Mouse (Mus musculus): Measurements from ENCODE around the gene Pdss2. TPM values are rescaled to one million over a fixed set of nuclear protein-coding genes. Genes with fewer than 3 reads are reported as not detected.
A peak's percentile ranks its signal among the peaks of the same experiment; 100 is the strongest.

Gene Pdss2
- polyA plus RNA-seq, 1 experiment from 2014 or later = 16.8 TPM

GRCm38 (mm10) chr10:43368611-43369010, 147.3 kb downstream of the Pdss2 start:
- ATAC-seq = no peak
- 96% methylated on average over 5 of the region's 5 CpGs for WGBS

GRCm38 (mm10) chr10:43372315-43372714, 151.0 kb downstream of the Pdss2 start:
- no peak overlapping the region for H3K4me2 ChIP-seq (ENCODE audit: low read length)
- H3K36me3 ChIP-seq (ENCODE audit: control insufficient read depth, insufficient read depth, low read length) = no peaks in the 10 kb centered on the region
- H3K27ac ChIP-seq (ENCODE audit: low read length) = no peak overlapping the region
- H3K27me3 ChIP-seq (ENCODE audit: control insufficient read depth, insufficient read depth, low read depth, low read length) = no peaks in the 10 kb centered on the region
- 0 out of 2 replicates have a peak, but pooled peaks cover 2% of the 10 kb centered on the region for H3K4me1 ChIP-seq (ENCODE audit: control insufficient read depth, insufficient read depth, low read length)
- 56% methylated on average over 7 of the region's 7 CpGs for WGBS
- H3K9ac ChIP-seq (ENCODE audit: low read depth, low read length) = 0 out of 2 replicates have a peak overlapping the region, but pooled peaks have one; percentile 30
- no peak for ATAC-seq
- H3K4me3 ChIP-seq (ENCODE audit: low read depth, low read length) = no peak overlapping the region
- H3K9me3 ChIP-seq (replicated peaks; ENCODE audit: control insufficient read depth, low read length, poor library complexity, severe bottlenecking) = no peaks in the 10 kb centered on the region

More at GRCm38 (mm10) chr10:43368611-43369010, 147.3 kb downstream of the Pdss2 start:
- H3K27ac ChIP-seq (ENCODE audit: low read length) = no peak overlapping the region
- no peaks in the 10 kb centered on the region for H3K9me3 ChIP-seq (replicated peaks; ENCODE audit: control insufficient read depth, low read length, poor library complexity, severe bottlenecking)
- H3K27me3 ChIP-seq (ENCODE audit: control insufficient read depth, insufficient read depth, low read depth, low read length) = no peaks in the 10 kb centered on the region
- no peaks in the 10 kb centered on the region for H3K36me3 ChIP-seq (ENCODE audit: control insufficient read depth, insufficient read depth, low read length)
- H3K4me2 ChIP-seq (ENCODE audit: low read length) = no peak overlapping the region
- no peak overlapping the region for H3K9ac ChIP-seq (ENCODE audit: low read depth, low read length)
- H3K4me1 ChIP-seq (ENCODE audit: control insufficient read depth, insufficient read depth, low read length) = peaks cover 7% of the 10 kb centered on the region; the same call in 1 of the 2 replicates
- H3K4me3 ChIP-seq (ENCODE audit: low read depth, low read length) = no peak overlapping the region

- Histone ChIP-seq H3K4me3 (ENCODE audit: low read depth, low read length) (no peak overlapping the region), H3K9me3 (replicated peaks; ENCODE audit: control insufficient read depth, low read length, poor library complexity, severe bottlenecking) (no peaks in the 10 kb centered on the region), H3K27me3 (ENCODE audit: control insufficient read depth, insufficient read depth, low read depth, low read length) (no peaks in the 10 kb centered on the region), H3K36me3 (ENCODE audit: control insufficient read depth, insufficient read depth, low read length) (no peaks in the 10 kb centered on the region), H3K9ac (ENCODE audit: low read depth, low read length) (no peak overlapping the region), H3K27ac (ENCODE audit: low read length) (no peak overlapping the region), H3K4me2 (ENCODE audit: low read length) (no peak overlapping the region), H3K4me1 (ENCODE audit: control insufficient read depth, insufficient read depth, low read length) (0 out of 2 replicates have a peak, but pooled peaks cover 2% of the 10 kb centered on the region)
- ATAC-seq = no peak
- WGBS = 93% methylated on average over 9 of the region's 9 CpGs
Observed at GRCm38 (mm10) chr10:43373035-43373434, 151.7 kb downstream of the Pdss2 start.

GRCm38 (mm10) chr10:43373666-43374065, 152.4 kb downstream of the Pdss2 start:
- 90% methylated on average over 12 of the region's 12 CpGs for WGBS
- no peak overlapping the region for H3K4me2 ChIP-seq (ENCODE audit: low read length)
- ATAC-seq = no peak

GRCm38 (mm10) chr10:43375286-43375685, 154.0 kb downstream of the Pdss2 start:
- Histone ChIP-seq H3K36me3 (ENCODE audit: control insufficient read depth, insufficient read depth, low read length) (no peaks in the 10 kb centered on the region), H3K27me3 (ENCODE audit: control insufficient read depth, insufficient read depth, low read depth, low read length) (no peaks in the 10 kb centered on the region), H3K4me1 (ENCODE audit: control insufficient read depth, insufficient read depth, low read length) (0 out of 2 replicates have a peak, but pooled peaks cover 2% of the 10 kb centered on the region), H3K4me2 (ENCODE audit: low read length) (no peak overlapping the region), H3K27ac (ENCODE audit: low read length) (no peak overlapping the region), H3K4me3 (ENCODE audit: low read depth, low read length) (no peak overlapping the region), H3K9me3 (replicated peaks; ENCODE audit: control insufficient read depth, low read length, poor library complexity, severe bottlenecking) (no peaks in the 10 kb centered on the region), H3K9ac (ENCODE audit: low read depth, low read length) (no peak overlapping the region)
- WGBS = 65% methylated on average over 4 of the region's 4 CpGs
- no peak for ATAC-seq

More at GRCm38 (mm10) chr10:43373666-43374065, 152.4 kb downstream of the Pdss2 start:
- Histone ChIP-seq H3K27ac (ENCODE audit: low read length) (no peak overlapping the region), H3K36me3 (ENCODE audit: control insufficient read depth, insufficient read depth, low read length) (no peaks in the 10 kb centered on the region), H3K27me3 (ENCODE audit: control insufficient read depth, insufficient read depth, low read depth, low read length) (no peaks in the 10 kb centered on the region), H3K9me3 (replicated peaks; ENCODE audit: control insufficient read depth, low read length, poor library complexity, severe bottlenecking) (no peaks in the 10 kb centered on the region), H3K4me1 (ENCODE audit: control insufficient read depth, insufficient read depth, low read length) (0 out of 2 replicates have a peak, but pooled peaks cover 2% of the 10 kb centered on the region), H3K4me3 (ENCODE audit: low read depth, low read length) (no peak overlapping the region), H3K9ac (ENCODE audit: low read depth, low read length) (no peak overlapping the region)

GRCm38 (mm10) chr10:43376749-43377148, 155.5 kb downstream of the Pdss2 start:
- Histone ChIP-seq H3K9me3 (replicated peaks; ENCODE audit: control insufficient read depth, low read length, poor library complexity, severe bottlenecking) (no peaks in the 10 kb centered on the region), H3K4me3 (ENCODE audit: low read depth, low read length) (no peak overlapping the region), H3K36me3 (ENCODE audit: control insufficient read depth, insufficient read depth, low read length) (no peaks in the 10 kb centered on the region), H3K9ac (ENCODE audit: low read depth, low read length) (no peak overlapping the region), H3K27me3 (ENCODE audit: control insufficient read depth, insufficient read depth, low read depth, low read length) (no peaks in the 10 kb centered on the region), H3K4me2 (ENCODE audit: low read length) (no peak overlapping the region), H3K4me1 (ENCODE audit: control insufficient read depth, insufficient read depth, low read length) (0 out of 2 replicates have a peak, but pooled peaks cover 2% of the 10 kb centered on the region), H3K27ac (ENCODE audit: low read length) (no peak overlapping the region)
- WGBS = 90% methylated on average over 8 of the region's 8 CpGs
- ATAC-seq = no peak

- ATAC-seq = 0 out of 2 replicates have a peak, but pooled peaks have one; percentile 39
- H3K36me3 ChIP-seq (ENCODE audit: control insufficient read depth, insufficient read depth, low read length) = no peaks in the 10 kb centered on the region
- no peaks in the 10 kb centered on the region for H3K27me3 ChIP-seq (ENCODE audit: control insufficient read depth, insufficient read depth, low read depth, low read length)
- H3K4me3 ChIP-seq (ENCODE audit: low read depth, low read length) = no peak overlapping the region
- H3K9me3 ChIP-seq (replicated peaks; ENCODE audit: control insufficient read depth, low read length, poor library complexity, severe bottlenecking) = no peaks in the 10 kb centered on the region
- 46% methylated on average over 5 of the region's 5 CpGs for WGBS
- H3K4me1 ChIP-seq (ENCODE audit: control insufficient read depth, insufficient read depth, low read length) = no peaks in the 10 kb centered on the region
- no peak overlapping the region for H3K9ac ChIP-seq (ENCODE audit: low read depth, low read length)
- H3K27ac ChIP-seq (ENCODE audit: low read length) = no peak overlapping the region
- H3K4me2 ChIP-seq (ENCODE audit: low read length) = no peak overlapping the region
Observed at GRCm38 (mm10) chr10:43378279-43378678, 157.0 kb downstream of the Pdss2 start.

GRCm38 (mm10) chr10:43378732-43379644, 157.7 kb downstream of the Pdss2 start:
- Histone ChIP-seq H3K4me1 (ENCODE audit: control insufficient read depth, insufficient read depth, low read length) (no peaks in the 10 kb centered on the region), H3K36me3 (ENCODE audit: control insufficient read depth, insufficient read depth, low read length) (no peaks in the 10 kb centered on the region), H3K9ac (ENCODE audit: low read depth, low read length) (no peak overlapping the region), H3K4me2 (ENCODE audit: low read length) (no peak overlapping the region), H3K27ac (ENCODE audit: low read length) (no peak overlapping the region), H3K9me3 (replicated peaks; ENCODE audit: control insufficient read depth, low read length, poor library complexity, severe bottlenecking) (no peaks in the 10 kb centered on the region), H3K27me3 (ENCODE audit: control insufficient read depth, insufficient read depth, low read depth, low read length) (no peaks in the 10 kb centered on the region), H3K4me3 (ENCODE audit: low read depth, low read length) (no peak overlapping the region)
- ATAC-seq = no peak
- WGBS = 80% methylated on average over 15 of the region's 15 CpGs

- Histone ChIP-seq H3K9me3 (replicated peaks; ENCODE audit: control insufficient read depth, low read length, poor library complexity, severe bottlenecking) (no peaks in the 10 kb centered on the region), H3K4me3 (ENCODE audit: low read depth, low read length) (no peak overlapping the region), H3K36me3 (ENCODE audit: control insufficient read depth, insufficient read depth, low read length) (no peaks in the 10 kb centered on the region), H3K27me3 (ENCODE audit: control insufficient read depth, insufficient read depth, low read depth, low read length) (no peaks in the 10 kb centered on the region), H3K4me1 (ENCODE audit: control insufficient read depth, insufficient read depth, low read length) (no peaks in the 10 kb centered on the region), H3K27ac (ENCODE audit: low read length) (no peak overlapping the region), H3K9ac (ENCODE audit: low read depth, low read length) (no peak overlapping the region), H3K4me2 (ENCODE audit: low read length) (no peak overlapping the region)
- ATAC-seq = no peak
- 91% methylated on average over 3 of the region's 3 CpGs for WGBS
Observed at GRCm38 (mm10) chr10:43382660-43383059, 161.4 kb downstream of the Pdss2 start.
